Mouse (Mus musculus) splenic B cell, adult 2 months (primary cell): ENCODE results near the gene Pilra.

Experiments
- DNase-seq: peaks from one replicate; pipeline ENCODE4 v3.0.0-alpha.2; 2011; ENCODE audit warnings: low read depth, low spot score
- H3K27me3 ChIP-seq: 2 replicates; pipeline ENCODE4 v1.6.1; 2012; ENCODE audit warnings: mild to moderate bottlenecking, low read length, moderate library complexity, mixed read lengths; ENCODE audit not compliant: control insufficient read depth, poor library complexity, insufficient read depth, severe bottlenecking
- H3K36me3 ChIP-seq: 2 replicates; pipeline ENCODE4 v1.6.1; 2012; ENCODE audit warnings: mild to moderate bottlenecking, low read length, moderate library complexity, mixed read lengths; ENCODE audit not compliant: control insufficient read depth, poor library complexity, insufficient read depth, severe bottlenecking

The Pilra gene

DNA sequence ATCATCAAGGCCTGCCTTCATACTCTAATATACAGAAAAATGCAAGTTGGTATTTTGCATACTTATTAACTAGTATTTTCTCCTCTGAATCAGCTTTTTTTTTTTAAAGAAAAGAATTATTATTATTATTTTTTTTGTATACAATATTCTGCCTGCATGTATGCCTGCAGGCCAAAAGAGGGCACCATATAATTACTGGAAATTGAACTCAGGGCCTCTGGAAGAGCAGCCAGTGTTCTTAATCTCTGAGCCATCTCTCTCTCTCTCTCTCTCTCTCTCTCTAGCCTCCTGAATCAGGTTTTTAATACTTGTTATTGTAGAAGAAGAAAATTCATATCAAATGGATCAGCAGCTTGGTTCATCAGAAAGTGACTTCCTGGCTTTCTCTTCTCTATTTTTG lies 44.5 kb downstream of the Pilra start:
- peak; percentile 27 for DNase-seq
- Histone ChIP-seq H3K27me3 (no peaks in the 10 kb centered on the region), H3K36me3 (no peaks in the 10 kb centered on the region)

DNA sequence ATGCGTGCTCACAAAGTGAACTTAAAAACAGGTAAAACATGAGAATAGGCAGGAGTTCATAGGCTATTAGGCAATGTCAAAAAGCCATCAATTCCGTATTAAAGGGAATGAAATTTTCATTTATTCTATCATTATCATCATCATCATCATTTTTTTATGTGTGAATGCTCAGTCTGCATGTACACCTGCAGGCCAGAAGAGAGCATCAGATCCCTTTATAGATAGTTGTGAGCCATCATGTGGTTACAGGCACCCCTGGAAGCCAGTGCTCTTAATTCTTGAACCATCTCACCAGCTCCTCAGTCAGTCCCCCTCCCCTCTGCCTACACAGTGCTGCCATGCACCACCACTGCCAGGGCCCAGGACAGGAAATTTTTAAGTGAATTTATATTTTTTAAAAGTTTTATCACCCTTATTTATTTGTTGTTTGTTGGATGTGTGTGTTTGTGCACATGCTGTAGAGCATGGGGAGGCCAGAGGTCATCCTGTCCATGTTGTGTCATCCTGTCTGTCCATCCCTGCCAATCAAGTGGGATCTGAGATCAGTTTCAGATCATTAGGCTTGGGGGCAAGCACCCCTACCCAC lies 47.0 kb downstream of the Pilra start:
- no peak for DNase-seq
- no peaks in the 10 kb centered on the region for H3K27me3 ChIP-seq
- H3K36me3 ChIP-seq = no peaks in the 10 kb centered on the region

DNA sequence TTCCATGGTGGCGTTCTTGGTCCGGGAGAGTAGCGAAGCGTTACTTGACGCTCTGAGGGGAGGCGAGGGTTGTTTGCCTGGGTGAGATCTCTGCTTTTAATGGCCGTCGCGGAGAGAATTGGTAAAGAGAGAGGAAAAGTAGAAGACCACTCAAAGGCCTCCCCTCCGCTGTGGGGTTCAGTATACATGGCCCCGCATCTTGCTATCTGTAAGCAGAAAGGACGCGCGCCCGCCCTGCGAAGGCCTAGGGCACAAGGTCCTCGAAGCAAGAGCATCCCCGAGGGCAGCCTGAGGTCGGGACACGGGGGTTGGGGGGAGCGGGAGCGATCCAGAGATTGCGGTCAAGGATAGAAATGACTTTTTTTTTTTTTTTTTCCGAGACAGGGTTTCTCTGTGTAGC lies 47.9 kb downstream of the Pilra start:
- no peaks in the 10 kb centered on the region for H3K27me3 ChIP-seq
- H3K36me3 ChIP-seq = no peaks in the 10 kb centered on the region
- DNase-seq = no peak

DNA sequence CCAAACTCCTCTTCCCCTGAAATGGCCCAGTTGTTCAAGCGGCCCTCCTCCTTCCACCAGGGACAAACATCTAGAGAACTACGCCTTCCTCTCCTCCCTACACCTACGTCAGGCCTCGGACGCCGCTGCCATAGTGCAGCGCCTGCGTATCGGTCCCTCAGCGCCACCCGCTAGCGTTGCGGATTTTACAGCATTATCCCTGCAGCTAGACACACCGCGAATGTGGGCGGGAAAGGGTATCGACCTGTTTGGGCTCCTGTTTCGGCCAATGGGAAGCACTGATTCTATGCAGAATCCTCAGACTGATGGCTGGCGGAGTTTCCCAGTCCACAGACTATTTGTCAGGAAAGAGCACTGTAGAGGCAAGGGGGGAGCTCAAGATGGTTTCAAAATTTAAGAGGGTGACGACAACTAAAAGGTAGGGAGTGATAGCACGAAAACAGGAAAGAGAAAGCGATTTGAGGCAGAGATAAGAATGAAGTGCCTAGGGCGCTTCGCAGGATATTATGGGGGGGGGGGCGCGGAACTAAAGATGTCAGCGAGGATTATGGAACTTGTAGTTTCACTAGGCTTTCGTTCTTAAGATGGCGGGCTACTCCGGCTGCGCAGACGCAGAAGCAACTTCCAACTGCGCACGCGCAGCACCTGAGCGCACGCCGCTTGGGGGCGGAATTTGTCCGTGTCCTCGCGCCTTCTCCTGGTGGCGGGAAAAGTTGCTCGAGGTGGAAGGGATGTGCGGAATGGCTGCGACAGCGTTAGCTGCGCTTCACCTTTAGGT lies 48.7 kb downstream of the Pilra start, which contains the start of the genes Mepce and Zcwpw1:
Gene Mepce (minus strand): TSS at position 505 of the 778 bp plus-strand sequence.
Gene Zcwpw1 (plus strand): TSS at position 648 of the 778 bp plus-strand sequence.
- H3K36me3 ChIP-seq = 0 out of 2 replicates have a peak, but pooled peaks cover under 1% of the 10 kb centered on the region
- H3K27me3 ChIP-seq = no peaks in the 10 kb centered on the region
- peak; percentile 97 for DNase-seq

DNA sequence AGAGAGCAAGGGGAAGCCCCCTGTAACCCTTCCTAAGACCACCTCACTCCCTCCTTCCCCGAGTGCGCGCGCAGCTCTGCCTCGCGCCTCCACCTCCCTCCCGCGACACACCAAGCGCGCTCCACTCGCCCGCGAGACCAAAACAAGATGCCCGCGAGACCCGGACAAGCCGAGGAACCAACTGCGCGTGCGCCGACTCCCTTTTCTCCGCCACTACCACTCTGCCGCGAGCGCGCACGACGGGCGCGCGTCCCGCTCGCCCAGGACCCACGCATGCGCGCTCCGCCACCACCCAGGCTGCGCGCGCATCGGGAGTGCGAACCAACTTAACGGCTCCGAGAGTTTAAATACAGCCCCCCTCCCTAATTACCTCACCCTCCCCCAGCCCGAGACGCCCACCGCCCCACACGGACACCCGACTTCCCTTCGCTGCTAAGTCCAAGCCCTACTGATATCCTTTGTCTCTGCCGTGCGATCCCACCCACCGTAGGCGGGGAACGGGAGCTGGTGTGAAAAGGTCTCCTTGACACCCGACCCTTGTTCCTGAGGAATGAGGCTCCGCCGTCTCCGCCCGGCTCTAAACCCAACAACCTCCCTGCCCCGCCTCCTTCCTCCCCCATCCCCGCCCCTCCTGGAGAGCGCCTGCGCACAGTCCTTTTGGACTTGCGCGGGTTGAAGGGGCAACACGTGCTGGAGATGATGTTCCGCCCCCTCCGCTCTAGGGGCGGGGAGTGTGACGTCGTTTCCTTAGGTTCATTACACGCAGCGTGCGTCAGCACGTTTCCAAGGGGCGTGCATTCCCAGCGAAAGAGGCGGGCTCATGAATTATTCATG lies 49.8 kb downstream of the Pilra start:
- DNase-seq = peak; percentile 100
- Histone ChIP-seq H3K36me3 (peaks cover 3% of the 10 kb centered on the region; the same call in 1 of the 2 replicates), H3K27me3 (no peaks in the 10 kb centered on the region)

DNA sequence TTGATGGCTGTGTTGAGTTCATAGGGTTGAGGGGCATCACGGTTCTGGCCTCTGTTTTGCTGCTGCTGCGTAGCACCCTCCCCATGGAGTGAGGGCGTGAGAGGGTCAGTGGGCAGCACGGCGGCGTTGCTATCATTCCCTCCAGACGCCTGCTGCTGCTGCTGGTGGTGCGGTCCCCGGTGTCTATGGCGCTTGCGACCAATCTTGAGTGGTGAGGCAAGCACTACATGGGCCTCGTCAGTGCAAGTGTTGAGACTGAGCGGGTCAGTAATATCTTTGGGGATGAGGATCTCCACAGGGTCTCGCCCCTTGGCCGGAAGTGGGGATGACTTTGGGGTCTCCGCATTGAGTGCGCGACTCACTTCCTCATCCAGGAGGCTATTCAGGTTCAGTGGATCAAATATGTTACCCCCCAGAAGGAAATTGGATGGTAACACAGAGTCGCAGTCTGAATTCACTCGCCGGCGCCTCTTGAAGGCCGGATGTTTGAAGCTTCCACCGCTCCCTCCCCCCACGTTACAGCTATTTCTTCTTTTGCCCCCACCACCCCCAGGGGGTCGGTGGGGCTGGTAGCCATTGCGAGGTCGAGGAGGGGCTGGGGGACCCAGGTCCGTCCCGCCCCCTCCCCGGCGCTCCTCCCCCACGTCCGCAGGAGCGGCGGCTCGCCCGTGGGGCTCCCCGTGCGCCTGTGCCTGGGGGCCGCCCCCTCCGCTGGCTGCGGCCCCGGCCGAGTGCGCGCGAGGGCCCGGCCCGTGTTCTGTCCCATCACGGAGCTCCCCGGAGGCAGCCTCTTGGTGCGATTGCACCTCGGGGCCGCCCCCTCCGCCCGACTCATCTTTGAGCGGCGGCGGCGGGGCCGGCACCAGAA lies 50.7 kb downstream of the Pilra start:
- no peaks in the 10 kb centered on the region for H3K27me3 ChIP-seq
- no peak for DNase-seq
- peaks cover 5% of the 10 kb centered on the region; the same call in 1 of the 2 replicates for H3K36me3 ChIP-seq

DNA sequence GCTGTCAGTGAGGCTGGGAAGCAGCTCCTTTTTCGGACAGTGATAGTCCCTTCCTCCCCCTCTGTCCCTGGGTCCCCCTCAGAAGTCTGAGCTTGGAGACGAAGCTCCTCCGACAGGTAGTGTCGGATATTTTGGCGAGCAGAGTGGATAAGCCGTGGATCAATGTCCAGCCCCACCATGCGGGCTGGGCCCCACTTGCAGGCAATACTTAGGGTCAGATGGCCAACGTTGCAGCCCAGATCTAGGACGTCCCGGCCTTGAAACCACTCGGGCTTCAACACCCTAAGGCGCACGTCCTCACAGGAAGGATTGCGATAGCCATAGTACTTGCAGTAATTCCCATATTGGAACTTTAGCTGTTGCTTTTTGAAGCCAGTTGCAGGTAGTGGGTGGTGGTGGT lies 51.5 kb downstream of the Pilra start:
- Histone ChIP-seq H3K27me3 (no peaks in the 10 kb centered on the region), H3K36me3 (peaks cover 6% of the 10 kb centered on the region; the same call in 1 of the 2 replicates)
- no peak for DNase-seq

DNA sequence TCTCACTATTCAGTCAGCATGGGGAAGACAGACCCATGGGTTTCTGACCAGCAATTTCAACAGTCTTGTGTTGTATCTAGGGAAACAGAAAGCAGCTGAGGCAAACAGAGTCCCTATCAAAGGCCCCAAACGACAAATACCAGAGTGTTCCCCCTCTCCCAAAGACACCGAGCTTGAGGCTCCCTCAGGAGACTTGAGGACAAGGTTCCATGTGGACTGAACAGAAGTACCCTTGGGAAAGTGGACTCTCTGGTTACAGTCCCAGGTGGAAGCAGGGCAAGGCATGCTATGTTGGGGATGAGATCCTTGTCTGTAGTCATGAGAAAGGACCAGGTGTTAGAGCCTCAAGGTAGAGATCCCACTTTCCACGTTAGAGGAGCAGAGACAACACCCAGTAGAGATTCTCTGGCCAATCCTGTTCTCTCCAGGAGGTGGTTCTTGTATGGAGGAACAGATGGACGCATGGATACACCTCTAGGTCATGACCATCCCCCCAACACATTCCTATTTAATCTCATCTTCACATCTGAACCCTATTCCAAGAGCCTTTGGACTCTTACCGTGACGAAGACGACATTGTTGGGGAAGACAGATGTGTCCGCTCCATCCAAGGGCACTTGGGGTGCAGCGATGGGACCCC lies 52.1 kb downstream of the Pilra start:
- H3K36me3 ChIP-seq = peaks cover 6% of the 10 kb centered on the region; the same call in 1 of the 2 replicates
- no peaks in the 10 kb centered on the region for H3K27me3 ChIP-seq
- no peak for DNase-seq

DNA sequence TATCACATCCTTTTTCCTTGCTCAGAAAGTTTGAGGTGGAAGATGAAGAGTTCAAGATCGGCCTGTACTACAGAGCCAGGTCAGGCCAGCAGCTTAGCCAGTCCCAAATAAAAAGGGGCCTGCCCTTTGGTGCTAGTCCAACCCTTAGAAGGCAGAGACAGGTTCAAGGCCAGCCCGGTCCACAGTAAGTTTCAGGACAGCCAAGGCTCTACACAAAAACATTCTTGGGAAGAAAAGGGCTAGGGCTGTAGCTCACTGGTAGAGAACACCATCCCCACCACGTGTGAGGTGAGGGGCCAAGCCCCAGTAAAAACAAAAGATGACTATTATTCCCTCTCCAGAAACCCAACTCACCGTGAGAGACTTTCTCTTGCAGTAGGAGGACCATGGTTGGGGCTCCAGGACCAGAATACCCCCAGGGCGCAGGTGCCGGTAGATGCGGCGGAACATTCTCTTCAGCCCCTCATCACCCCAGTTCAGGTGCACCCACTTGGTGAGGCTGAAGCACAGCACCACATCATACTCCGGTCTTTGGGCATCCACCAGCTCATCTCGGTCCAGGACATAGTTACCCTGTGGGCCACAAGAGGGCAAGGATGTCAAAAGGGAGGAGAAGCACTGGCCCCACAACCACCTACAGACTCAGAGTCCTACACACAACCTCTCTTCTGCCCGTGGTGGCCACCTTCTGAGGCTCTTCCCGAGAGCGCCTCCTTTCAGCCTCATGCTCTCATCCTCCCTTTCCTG lies 53.1 kb downstream of the Pilra start:
- DNase-seq = no peak
- H3K36me3 ChIP-seq = peaks cover 6% of the 10 kb centered on the region; the same call in 1 of the 2 replicates

DNA sequence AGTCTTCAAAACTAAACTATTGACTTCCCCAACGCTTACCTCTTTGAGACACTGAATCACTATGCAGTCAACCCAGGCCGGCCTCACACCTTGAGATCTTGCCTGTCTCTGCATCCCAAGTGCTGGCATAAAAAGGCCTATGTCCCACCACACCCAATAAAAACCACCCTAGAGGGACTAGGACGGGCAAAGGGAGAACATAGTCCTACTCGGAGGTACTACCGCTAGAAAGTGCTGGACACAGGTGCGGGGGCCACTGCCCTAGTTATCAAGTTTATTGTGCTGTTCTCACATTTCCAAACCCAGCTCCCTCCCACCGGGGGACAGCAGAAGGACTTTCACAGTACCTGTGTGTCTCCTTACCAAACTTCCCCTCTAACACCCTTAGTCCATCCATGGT lies 54.4 kb downstream of the Pilra start:
- no peak for DNase-seq
- no peaks in the 10 kb centered on the region for H3K27me3 ChIP-seq
- peaks cover 6% of the 10 kb centered on the region; the same call in 1 of the 2 replicates for H3K36me3 ChIP-seq

More for the DNA sequence above, 53.1 kb downstream of the Pilra start:
- H3K27me3 ChIP-seq = no peaks in the 10 kb centered on the region

DNA sequence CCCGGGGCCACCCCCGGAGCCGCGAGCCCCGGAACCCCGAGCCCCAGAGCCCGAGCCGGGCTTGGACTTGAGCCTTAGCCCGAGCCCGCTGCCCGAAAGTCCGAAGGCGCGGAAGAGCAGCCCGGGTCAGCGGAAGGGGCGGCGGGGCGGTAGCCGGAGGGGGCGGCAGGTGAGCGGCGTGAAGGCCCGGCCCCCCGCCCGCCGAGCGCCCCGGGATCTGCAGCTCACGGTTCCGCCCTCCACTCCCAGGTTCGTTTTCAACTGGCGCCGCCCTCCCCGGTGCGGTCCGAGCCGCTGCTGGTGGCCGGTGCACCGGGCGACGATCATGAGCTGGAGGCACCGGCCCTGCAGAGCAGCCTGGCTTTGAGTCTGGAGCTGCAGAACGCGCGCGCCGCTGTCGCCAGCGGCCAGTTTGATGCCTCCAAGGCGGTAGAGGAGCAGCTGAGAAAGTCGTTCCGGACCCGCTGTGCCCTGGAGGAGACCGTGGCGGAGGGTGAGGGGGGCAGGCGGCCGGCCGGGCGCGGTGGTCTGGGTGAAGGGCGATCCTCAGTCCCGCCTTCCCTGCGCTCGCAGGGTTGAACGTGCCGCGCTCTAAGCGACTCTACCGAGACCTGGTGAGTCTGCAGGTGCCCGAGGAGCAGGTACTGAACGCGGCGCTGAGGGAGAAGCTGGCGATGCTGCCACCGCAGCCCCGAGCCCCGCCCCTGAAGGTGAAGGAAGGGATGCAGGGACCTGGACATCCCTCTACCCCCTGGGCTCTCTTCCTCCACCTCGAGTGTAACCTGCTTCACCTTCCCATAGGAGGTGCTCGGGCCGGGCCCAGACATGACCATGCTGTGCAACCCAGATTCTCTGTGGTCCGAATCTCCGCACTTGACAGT lies 56.8 kb downstream of the Pilra start:
- peaks cover 6% of the 10 kb centered on the region; the same call in 1 of the 2 replicates for H3K36me3 ChIP-seq
- peak; percentile 41 for DNase-seq
- H3K27me3 ChIP-seq = no peaks in the 10 kb centered on the region

DNA sequence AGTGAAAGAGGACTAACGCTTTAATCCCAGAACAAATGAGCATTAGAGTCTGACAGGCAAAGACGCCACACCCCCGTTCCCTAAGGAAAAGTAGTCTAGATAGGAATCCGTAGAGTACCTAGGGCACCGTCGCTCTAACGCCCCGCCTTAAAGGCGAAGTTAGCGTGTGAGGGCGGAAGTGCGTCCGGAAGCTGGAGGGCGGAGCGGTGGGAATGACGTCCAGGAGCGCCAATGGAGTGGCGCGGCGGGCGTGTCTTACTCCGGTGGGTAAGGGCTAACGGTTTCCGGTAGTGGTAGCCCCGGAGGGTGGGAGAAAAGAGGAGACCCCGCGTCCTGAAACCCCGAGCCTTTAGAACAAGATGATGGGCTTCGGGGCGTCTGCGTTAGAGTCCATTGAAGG lies 57.4 kb downstream of the Pilra start, which contains the start of gene Ppp1r35:
Gene Ppp1r35 (plus strand): TSS at position 215 of the 400 bp plus-strand sequence.
- H3K36me3 ChIP-seq = peaks cover 6% of the 10 kb centered on the region; the same call in 1 of the 2 replicates
- DNase-seq = peak; percentile 95
- no peaks in the 10 kb centered on the region for H3K27me3 ChIP-seq
